Mouse (Mus musculus) spleen, postnatal 36 days (tissue): Measurements from ENCODE around the gene Scgb2b26.
"Not testable (repeated sequence)": the region's sequence is repeated elsewhere in the genome, so short reads cannot be mapped to it uniquely, and the experiment has no call there.

Experiments used
- DNase-seq, 2 experiments: peaks; one replicate each; pipeline ENCODE4 v3.0.0; 2022; ENCODE audit warnings: low spot score in 2 of 2, mixed read lengths in 1 of 2

Scgb2b26 gene

DNA sequence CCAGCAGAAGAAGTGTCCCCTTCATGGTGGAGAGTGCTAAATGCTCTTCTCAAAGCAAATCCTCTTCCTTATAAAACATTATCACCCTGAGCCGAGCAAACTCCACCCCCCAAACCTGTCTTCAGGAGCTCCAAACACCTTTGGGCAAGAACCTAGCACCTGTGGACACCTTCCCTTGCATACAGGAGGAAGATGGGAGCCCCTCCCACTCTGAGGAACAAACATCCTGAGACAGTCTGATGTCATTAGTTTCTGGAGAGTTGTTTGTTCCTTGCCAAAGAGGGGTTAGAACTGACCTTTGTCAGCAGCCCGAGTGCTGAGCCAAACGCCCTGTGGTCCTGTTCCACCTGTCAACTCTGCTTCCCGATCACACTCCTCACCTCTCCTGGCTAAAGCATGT is at the start of gene Scgb2b26:
Scgb2b26 (minus strand) TSS at position 101 of the 400 bp plus-strand sequence.
- DNase-seq, result no peak

DNA sequence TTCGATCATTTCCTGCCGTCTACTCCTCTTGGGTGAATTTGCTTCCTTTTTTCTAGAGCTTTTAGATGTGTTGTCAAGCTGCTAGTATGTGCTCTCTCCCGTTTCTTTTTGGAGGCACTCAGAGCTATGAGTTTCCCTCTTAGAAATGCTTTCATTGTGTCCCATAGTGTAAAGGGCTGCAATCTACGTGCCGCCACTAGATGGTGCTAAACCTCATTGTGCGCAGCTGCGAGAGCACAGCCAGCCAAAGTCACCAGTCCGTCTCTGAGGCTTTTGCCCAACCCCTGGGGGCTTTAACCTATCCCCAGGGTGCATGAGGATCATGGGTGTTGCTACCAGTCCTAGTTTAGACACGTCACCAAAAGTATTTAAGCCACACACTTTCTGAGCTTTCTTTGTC is 37.4 kb upstream of the Scgb2b26 start:
- DNase-seq, result not testable (repeated sequence)

DNA sequence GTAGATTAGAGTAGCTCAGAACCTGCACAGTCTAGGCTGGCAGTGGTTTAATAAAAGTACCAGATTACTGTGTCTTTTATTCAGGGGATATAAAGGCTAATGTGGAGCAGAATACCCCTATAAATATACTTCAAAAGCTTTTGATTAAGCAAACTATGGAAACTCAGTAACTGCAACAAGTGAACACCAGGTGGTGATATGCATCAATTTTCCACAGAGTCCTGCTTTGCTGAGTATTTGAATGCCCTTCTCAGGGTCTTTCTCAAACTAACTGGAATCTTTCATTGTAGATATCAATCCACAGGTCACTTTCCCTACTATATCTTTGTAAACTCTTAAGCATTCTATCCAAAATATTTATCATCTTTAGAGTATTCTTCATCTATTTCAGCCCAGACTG is 41.9 kb downstream of the Scgb2b26 start:
- no peak for DNase-seq

DNA sequence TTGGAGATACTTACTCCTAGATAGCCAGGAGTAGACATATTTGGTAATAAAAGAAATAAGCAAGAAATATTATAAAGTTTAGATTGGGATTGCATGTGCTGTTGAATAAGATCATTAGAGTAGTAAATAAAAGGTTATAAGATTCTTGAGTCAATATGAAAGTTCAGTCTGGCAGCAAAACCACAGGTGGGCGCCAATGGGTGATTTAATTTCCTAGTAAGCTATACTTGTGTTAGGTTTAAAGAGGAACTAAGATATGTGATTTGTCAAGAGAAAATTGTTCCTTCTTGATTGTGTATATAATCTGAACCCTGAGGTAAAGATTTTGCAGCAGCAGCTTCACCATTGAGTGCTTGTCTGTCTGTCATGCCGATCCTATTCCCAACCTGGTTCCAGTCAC is 44.0 kb downstream of the Scgb2b26 start:
- DNase-seq, result peak; percentile 64 to 68

DNA sequence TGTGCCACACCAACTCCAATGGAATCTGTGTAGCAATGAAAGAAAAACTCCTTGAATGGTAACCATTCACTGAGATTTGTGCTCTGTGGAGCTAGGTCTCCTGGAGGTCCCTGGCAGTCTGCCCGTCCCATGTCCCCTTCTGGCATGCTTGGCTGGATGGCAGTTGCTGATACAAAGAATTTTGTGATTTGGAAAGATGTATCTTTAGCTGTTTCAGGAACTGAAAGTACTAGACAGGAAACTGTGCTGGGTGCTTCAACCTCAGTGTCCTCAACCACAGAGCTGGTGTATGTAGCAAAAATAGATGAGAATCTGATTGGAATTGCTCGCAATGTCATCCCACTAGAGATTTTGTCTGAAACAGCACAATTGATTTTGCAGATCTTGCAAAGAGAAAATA is 44.8 kb downstream of the Scgb2b26 start:
- peak; percentile 26 to 36 for DNase-seq
